Mouse (Mus musculus) 416B (cell line): ENCODE data around the gene Tmem38a.

ENCODE experiments used
- DNase-seq: peaks from one replicate; pipeline ENCODE4 v3.0.0; 2011; ENCODE audit warnings: low read depth

The Tmem38a gene

DNA sequence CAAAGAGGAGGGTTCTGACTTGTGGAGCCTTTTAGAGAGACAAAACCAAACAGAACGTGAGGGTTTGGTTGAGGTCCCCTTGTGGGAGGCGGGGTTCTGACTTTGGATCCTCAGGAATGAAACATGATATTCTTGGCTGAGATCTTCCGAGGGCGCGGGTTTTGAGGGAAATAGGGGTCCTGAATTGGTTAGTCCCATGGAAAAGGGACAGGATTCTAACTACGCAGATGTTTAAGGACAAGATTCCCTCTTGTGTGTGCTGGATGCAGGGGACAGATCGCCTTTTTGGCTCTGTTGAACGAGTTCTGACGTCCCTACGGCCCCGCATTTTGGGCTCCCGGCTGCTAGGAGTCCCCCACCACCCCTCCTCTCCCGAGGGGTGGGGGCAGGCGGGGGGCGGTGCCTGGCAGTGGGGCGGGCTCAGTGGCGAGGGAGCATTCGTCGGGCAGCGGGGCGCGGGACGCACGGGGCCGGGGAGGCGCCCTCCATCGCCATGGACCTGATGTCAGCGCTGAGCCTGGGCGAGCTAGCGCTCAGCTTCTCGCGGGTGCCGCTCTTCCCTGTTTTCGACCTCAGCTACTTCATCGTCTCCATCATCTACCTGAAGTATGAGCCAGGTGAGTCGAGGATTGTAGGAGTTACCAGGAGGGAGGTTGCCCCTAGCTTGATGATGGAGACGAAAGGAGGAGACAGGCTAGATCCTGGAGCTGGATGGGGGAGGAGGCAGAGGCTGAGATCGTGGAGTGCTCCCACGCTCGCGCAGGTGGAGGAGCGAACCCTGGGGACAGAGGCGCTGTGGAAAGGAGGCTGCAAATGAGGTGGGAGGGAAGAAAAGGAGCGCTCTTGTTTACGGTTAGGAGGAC, at the start of gene Tmem38a:
Gene Tmem38a (plus strand): TSS at position 445 of the 863 bp plus-strand sequence.
- peak; percentile 71 for DNase-seq

DNA sequence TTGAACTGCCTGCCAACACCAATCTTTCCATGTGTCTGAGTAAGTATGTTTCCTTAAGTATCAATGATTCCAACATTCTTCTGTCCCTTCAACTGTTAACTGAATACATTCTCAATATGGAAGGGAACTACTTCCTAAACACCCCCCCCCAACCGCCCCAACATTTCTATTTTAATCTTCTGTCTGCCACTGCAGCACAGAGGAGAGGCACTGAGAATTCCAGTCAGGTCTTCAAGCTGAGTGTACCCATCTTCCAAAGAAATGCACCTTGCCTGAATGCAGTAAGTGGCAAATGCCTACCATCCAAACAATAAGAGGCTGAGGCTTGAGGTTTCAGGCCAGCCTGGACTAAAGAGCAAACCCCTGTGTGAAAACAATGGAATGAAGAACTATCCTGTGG, 39.8 kb upstream of the Tmem38a start:
- DNase-seq = no peak

DNA sequence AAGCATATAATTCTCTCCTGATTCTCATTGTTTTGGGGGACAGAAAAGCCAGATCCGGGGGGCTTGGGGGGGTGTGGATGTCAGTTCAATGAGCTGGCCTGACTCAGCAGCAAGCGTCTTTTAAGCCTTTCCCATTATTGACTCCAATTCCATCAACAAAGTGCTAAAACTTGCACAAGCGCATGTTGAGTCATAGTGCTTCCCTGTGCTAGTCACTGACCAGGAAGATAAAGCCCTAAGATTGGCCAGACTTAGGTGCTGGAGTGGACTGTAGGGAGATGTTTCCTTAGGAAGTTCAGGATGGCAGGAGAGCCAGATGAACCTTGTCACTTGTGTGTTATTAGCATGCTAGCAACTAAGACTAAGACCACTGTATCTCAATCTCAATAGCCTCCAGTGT, 37.0 kb upstream of the Tmem38a start:
- DNase-seq = no peak

DNA sequence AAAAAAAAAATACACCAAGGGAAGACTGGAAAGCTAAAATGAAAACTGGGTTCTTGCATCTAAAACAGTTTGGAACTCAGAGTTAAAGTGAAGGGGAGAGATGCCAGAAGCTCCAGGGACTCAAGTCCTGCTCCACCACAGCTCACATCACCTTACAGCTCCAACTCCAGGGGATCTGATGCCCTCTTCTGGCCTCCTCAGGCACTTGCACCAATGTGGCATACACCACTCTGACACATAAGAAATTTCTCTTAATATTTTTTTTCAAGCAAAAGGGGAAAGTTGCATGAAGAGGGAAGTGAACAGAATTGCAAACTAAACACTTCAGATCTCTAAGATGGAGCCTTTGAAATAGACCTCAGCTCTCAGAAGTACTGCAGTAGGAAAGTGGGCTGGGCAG, 32.6 kb upstream of the Tmem38a start:
- DNase-seq = peak; percentile 77

DNA sequence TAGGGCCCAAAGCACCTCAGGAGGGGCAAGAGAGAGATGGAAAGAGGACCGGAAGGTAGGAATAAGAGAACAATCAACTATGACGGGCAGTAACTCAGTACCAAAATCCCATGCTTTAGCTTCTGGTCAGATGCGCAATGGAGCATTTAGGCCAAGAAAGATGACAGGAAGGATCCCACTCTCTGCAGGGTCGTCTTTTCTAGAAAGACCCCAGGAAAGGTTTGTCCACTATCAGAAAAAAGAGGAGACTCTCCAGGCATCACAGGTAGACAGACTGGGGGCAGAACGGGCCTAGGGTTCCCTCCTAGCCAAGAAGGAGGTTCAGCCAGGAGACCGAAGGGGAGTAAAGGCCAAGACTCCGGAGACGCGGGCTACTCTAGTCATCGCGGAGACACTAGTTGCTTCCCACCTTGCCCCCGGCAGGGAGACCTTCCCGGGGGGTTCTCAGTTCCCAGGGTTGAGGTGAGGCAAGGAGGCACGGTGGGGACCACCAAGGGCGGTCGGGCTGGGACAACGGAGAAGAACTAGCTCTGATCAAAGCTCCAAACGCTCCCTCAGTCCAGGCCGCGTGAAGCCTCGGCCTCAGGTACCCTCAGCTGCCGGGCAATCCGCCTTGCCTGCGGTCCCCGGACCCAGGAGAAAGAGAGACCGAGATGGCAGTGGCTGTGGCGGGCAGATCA, 24.6 kb upstream of the Tmem38a start:
- no peak for DNase-seq

DNA sequence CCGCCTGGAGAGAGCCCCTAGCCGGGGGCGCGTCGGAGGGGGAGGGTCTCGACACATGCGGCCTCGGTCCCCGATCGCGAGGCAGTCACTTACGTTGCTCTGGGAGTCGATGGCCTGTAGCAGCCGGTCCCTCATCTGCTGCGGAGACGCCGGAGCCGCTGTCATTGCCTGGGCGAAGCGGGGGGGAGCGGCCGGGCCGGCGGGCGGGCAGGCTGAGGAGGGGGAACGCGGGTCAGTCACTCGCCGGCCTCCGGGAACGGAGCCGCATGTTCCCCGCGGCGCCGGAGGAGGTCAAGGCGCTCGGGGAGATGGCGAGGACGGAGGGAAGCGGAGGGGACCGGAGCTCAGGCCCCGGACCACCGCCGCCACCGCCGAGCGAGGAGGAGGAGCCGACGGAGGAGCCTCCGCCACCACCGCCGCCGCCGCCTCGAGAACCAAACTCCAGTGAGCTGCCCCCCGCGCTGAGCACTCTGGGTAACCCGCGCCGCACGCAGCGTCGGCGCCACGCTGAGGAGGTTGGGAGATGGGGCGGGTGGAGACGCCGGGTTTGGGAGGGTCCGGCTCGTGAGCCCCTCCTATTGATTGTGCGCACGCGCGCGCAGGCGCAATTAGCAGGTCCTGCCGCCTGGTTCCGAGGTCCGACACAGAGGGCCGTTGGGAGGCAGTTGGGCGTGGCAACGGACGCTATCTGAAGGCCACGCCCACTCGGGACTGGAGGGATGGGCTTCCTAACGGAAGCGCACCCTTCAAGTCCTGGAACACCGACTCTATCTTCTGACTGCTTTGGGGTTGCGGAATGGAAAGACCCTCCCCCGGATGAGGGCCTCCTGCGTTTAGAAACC, 23.8 kb upstream of the Tmem38a start, which contains the start of gene Med26:
Gene Med26 (minus strand): TSS at position 469 of the 842 bp plus-strand sequence.
- DNase-seq = peak; percentile 99

DNA sequence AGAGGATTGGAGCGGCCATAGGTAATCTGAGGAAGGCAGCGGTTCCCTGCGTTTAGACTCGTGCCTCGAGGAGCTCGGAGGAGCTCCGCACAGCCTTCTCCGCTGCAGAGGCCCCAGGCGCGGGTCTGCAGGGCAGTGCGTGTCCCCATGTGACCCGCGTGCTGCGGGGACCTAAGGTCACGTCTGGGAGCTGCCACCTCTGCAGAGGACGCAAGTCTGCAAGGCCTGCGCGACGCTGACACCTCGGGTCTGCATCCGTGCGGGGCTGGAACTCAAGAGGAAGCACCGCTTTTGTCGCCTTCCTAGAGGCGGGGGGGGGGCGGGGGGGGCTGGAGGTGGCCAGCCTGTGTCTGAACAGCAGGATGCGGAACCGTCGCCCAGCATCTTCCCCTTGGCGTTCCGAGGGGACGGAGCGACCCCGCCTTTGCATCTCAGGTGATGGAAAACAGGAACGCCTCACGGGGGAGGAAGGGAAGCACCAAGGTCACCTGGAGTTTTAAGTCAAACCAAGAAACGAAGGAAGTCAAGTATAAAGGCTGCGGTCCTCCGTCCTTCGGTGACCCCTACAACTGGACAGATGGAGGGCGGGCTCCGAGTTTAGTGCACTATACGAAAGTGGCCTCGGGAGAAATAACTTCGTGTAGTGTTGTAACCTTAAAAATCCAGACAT, 23.1 kb upstream of the Tmem38a start:
- no peak for DNase-seq

DNA sequence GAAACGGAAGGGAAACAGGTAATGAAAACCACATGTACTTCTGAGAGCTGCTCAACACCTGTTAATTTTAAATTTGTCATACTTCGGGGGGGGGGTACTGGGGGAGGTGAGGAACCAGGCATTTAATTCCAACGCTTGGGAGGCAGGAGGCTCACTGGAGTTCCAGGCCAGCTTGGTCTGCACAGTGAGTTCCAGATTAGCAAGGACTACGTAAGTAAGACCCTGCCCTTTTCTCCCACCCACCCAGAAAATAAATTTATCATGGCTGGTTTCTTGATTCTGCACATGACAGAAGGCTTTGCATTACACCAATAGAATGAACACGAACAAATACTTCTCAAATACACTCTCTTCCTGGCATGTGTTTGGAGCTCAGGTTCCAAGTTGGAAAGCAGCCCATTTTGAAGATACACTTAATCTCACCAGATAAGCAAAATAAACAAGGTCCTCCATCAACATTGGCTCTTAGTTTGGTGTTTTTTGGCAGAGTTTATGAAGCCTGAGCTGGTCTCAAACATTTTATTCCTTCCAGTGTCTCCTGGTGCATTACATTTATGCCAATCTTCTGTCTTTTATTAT, 22.5 kb upstream of the Tmem38a start:
- peak; percentile 40 for DNase-seq

DNA sequence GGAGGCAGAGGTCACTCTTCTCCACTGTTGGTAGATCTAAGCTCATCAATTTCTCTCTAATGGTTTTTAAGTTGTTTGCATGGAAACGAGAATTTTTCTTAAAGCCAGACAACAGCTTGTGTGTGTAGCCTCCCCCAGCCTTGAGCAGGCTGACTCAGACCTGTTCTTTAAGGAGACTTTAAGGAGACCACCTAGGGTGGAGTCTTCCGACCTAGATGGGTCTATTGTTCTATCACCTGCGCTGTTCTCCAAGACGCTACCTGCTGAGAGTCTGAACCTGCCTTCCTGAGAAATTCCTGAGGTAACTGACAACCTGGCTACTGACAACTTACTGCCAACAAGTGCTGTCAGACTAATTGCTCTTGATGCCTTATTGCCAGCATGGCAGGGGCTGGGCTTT, 16.1 kb upstream of the Tmem38a start:
- DNase-seq = no peak

DNA sequence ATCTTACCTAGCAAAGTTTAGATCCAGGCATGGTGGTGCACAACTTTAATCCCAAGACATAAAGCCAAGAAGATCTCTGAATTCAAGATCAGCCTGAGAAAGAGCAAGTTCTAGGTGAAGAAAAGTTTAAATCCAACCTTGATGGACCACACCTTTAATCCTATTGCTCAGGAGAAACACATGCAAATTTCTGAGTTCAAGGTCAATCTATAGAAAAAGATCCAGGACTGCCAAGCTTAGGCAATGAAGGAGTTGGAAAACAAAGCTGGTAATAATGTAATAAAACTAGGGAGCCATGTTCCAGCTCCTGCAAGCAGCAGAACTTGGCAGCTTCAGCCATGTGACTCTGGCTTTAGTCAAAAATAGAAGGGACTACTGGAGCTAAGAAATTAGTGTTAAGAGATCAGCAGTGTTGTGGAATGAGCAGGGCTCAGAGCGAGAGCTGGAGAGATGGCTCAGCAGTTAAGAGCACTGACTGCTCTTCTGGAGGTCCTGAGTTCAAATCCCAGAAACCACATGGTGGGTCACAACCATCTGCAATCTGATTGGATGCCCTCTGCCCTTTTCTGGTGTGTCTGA, 10.7 kb upstream of the Tmem38a start:
- DNase-seq = no peak

DNA sequence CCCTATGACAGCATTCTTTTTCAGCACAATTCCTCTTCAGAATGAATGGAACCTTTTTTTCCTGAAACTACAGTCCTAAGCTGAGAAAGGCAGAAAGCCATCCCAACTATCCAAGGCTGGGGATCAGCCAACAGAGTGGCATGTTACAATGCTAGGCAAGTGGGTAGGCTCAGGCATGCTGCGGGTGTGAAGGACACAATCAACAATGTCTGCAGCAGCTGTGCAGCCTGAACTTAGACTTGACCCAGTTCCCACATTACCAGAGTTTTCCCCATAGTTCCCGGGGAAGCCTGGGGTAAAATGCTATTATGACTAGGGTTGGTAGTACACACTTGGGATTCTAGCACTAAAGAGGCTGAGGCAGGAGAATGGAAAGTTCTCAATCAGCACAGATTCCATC, 5.9 kb upstream of the Tmem38a start:
- no peak for DNase-seq

DNA sequence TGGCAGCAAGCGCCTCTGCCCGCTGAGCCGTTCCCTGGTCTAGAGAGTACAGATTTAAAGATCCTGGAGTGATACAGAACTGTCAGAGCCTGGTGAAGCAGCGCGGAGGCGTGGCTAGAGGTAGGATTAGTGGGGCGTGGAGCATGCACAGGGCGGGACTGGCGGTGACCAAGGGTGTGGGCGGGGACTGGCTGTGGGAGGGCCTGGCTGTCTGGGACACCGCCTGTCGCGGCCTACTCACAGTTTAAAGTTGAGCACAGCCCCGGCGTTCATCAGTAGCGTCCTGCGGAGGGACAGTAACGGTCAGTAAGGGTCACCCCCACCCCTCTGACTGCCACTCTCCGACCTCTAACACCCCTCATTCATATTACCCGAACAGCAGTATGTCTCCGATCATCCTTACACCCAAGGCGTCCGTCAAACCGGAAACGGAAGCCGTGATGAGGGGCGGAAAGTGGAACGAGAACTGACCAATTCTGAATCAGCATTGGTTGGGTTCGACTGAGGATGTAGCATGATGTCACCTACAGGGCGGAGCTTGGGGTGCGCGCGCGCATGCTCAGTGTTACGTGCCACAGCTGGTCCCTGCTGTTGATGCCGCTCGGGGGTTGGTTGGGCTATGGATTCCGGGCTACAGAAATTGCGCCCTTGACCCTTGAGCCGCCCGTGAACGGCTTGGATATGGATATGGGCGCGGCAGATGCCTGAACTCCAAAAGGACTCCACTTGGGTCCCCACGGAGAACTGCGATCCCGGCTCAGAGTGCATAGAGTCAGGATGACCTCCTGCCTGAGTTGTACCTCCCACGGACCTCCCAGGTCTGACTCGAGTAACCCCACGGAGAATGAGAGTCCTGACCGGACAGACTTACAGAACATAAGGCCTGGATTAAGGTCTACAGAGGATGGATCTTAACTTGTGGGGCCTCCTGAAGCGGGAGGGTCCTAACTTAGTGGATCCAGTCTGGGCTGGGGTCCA, 933 bp upstream of the Tmem38a start, which contains the start of gene Smim7:
Gene Smim7 (minus strand): TSS at position 456 of the 978 bp plus-strand sequence.
- DNase-seq = peak; percentile 99

DNA sequence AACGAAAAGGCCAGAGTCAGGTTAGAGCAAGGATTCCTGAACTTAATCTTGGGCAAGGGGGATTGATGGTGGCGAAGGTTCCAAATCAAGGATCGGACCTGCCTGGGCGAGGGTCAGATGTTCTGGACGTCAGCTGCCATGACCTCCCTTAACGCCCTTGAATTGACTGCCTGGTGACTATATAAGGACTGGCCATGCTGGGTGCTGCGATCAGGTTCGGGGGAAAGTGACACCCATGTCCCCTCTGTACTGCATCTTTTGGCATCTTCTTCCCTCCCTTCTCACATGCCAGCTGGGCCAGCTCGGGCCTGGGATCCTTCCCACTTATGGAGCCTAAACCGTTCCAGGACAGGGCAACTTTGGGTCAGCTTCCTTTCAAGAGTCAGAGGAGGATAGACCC, 652 bp downstream of the Tmem38a start:
- DNase-seq = no peak

DNA sequence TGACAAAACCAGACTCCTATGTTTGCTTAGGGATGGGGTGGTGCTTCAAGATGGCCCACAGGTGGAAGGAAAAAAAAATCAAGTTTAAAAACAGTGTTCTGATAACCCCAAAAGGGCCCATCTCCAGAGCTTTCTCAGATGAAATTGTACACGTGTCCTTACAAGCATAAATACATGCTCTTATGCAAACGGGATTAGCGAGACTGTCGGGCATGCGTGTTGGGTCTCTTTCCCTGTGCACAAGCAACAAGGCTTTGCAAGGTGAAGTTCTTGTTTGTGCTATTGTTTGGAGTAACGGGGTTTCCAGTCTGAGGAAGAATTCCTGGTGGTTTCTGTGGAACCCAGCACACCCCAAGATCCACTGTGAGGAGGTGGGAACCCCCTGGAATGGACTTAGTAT, 1.6 kb downstream of the Tmem38a start:
- no peak for DNase-seq

DNA sequence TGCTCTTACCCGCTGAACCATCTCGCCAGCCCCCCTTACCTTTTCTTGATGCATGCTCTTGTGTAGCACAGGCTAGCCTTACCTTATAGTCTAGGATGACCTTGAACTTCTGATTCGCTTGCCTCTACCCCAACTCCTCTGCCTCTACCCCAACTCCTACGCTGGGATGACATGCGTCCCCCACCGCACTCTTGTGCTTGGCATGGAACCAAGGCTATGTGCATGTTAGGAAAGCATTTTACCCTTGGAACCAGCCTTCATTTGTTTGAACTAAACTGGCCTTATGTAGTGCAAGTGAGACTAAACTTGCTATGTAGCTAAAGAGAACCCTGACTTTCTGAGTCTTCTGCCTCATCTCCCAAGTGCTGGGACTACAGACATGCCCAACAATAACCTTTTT, 4.1 kb downstream of the Tmem38a start:
- DNase-seq = no peak

DNA sequence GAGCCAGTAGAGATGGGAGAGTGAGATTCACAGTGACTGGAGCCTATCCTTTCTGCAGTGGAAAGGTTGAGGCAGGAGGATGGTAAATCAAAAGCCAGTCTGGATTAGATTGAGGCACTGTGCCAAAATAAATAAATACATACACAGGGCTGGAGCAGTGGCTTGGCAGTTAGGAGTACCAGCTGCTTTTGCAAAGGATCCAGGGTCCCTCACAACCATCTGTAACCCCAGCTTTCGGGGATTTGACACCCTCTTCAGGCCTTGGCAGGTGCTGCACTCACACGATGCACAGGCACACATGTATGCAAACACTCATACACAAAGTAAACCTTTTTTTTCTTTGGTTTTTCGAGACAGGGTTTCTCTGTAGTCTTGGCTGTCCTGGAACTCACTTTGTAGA, 5.4 kb downstream of the Tmem38a start:
- no peak for DNase-seq

DNA sequence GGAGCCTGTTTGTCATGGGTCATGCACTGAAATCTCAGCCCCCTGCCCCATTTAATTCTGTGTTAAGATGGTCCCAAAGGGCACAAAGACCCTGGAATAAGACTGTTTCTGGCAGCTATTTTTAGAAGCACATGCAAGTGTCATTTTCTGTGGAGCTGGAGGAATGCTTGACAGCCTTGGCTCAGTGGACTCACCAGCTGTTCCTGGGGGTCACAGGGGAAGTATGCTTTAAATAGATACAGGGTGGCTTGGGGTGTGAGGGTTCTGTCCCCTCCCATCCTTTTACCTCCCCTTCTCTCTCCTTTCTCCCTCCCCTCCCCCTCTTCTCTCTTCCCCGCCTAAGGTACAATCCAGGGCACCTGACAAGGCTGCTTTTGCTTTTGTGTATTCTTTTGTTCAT, 6.1 kb downstream of the Tmem38a start:
- DNase-seq = no peak

DNA sequence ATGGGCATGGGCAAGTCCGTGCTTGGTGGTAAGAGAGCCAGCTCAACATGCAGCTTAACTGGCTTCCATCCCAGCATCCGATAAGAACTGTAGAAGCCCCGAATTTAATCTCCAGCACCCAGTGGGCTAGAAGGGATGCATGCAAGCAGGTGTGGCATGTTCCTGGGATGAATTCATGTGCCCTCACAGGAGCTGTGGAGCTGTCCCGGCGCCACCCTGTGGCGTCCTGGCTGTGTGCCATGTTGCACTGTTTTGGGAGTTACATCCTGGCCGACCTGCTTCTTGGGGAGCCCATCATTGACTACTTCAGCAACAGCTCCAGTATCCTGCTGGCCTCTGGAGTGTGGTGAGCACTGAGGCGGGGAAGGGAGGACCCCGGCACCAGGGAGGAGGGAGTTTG, 7.5 kb downstream of the Tmem38a start:
- DNase-seq = no peak

DNA sequence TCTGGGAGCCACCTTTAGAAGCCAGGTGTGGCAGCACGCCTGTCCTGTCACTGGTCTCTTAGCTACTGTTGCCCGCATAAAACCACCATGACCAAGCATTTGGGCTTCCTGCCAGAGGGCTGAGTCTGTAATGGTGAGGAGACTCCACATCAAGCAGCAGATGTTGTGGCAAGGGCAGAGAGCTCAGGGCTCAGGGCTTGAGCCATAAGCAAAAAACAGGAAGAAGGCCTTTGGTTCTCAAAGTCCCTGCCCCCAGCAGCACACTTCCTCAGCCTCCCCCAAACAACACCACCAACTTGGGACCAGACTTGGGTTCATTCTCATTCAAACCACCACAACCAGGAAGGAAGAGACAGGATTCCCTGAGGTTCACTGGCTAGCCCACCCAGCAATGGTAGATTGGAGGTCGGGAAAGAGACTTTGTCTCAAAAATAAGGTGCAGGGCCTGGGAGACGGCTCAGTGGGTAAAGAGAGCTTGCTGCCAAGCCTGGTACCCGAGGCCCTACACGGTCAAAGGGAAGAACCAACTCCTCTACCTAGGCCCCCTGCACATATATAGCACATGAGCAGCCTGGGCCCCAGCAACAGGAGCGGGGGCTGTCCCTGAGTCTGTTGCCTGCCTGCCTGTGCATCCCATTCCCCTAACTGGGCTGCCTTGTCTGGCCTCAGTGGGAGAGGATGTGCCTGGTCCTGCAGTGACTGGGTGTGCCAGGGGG, 11.4 kb downstream of the Tmem38a start:
- peak; percentile 95 for DNase-seq
